Mouse (Mus musculus): ENCODE results near the gene Farsa.

Farsa gene

GRCm38 (mm10) chr8:84834866-84835855 lies 21.6 kb upstream of the Farsa start:
- in situ Hi-C loops (cut with MboI, MseI), result no loop called here

- in situ Hi-C loops (cut with MboI, MseI), result no loop called here
These were observed 19.5 kb upstream of the Farsa start for GRCm38 (mm10) chr8:84837149-84837911.

GRCm38 (mm10) chr8:84837912-84838470 lies 18.8 kb upstream of the Farsa start:
- in situ Hi-C loops (cut with MboI, MseI), result no loop called here

- in situ Hi-C loops (cut with MboI, MseI), result no loop called here
These were observed 18.3 kb upstream of the Farsa start for GRCm38 (mm10) chr8:84838513-84838912.

GRCm38 (mm10) chr8:84839411-84839810 lies 17.4 kb upstream of the Farsa start:
- in situ Hi-C loops (cut with MboI, MseI), result no loop called here

- in situ Hi-C loops (cut with MboI, MseI), result no loop called here
These were observed 16.9 kb upstream of the Farsa start for GRCm38 (mm10) chr8:84839875-84840247.

- in situ Hi-C loops (cut with MboI, MseI), result no loop called here
These were observed 16.4 kb upstream of the Farsa start, which contains the start of gene Rad23a for GRCm38 (mm10) chr8:84840248-84840999. TSS of gene Rad23a (minus strand) at chr8:84840665.

GRCm38 (mm10) chr8:84841514-84841913 lies 15.3 kb upstream of the Farsa start:
- in situ Hi-C loops (cut with MboI, MseI), result no loop called here

- in situ Hi-C loops (cut with MboI, MseI), result no loop called here
These were observed 12.3 kb upstream of the Farsa start for GRCm38 (mm10) chr8:84844397-84845070.

GRCm38 (mm10) chr8:84845355-84846093 lies 11.3 kb upstream of the Farsa start:
- in situ Hi-C loops (cut with MboI, MseI), result no loop called here

GRCm38 (mm10) chr8:84846094-84846721 lies 10.6 kb upstream of the Farsa start:
- in situ Hi-C loops (cut with MboI, MseI), result no loop called here

GRCm38 (mm10) chr8:84846722-84847572 lies 9.8 kb upstream of the Farsa start, which contains the start of gene Calr:
TSS of gene Calr (minus strand) at chr8:84846934.
- in situ Hi-C loops (cut with MboI, MseI), result no loop called here

GRCm38 (mm10) chr8:84847684-84848435 lies 8.9 kb upstream of the Farsa start:
- in situ Hi-C loops (cut with MboI, MseI), result no loop called here

- in situ Hi-C loops (cut with MboI, MseI), result no loop called here
These were observed 355 bp upstream of the Farsa start for GRCm38 (mm10) chr8:84856434-84856833.

- in situ Hi-C loops (cut with MboI, MseI), result no loop called here
These were observed 14.9 kb downstream of the Farsa start, which contains the start of gene Syce2 for GRCm38 (mm10) chr8:84871376-84872308. TSS of gene Syce2 (plus strand) at chr8:84872111.

GRCm38 (mm10) chr8:84872309-84872965 lies 15.6 kb downstream of the Farsa start:
- in situ Hi-C loops (cut with MboI, MseI), result no loop called here

Measured in T-helper 17 cell (primary cell).